Mouse (Mus musculus): ENCODE data around the gene Kdelr2.
A peak's percentile ranks its signal among the peaks of the same experiment; 100 is the strongest.

Gene Kdelr2

DNA sequence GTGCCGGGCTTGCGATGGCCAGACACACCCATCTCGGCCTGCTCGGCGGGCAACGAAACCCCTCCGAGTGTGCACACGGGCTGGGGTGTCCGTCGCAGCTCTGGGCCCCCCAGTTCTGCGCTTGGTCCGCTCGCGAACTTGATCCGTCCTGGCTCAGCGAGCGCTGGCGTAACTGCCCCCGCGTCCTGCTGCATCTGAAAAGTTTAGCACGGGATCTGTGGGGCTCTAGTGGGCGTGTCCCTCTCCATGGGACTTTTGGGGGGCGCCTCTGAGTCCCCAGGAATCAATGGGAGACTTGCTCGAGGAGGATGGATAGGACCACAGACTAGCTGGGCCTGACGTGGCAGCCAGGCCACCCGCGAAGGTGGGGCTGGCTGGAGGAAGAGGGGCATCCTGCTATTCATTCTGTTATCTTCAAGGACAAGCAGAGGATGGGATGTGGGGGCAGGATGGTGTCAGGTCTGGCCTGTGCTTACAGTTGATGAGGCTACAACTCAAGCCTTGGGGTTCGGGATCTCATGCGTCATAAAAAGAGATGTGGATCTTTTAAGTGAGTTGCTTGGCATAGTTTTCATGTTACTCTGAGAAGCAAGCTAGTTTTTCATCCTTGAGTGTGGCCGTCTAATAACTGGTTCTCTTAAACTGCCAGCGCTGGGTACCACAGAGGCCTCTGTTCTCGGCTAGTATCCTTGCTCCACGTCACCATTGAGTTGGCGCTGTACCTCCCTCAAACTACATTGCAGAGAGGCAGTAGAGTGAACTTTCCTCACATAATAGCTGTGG is 701 bp downstream of the Kdelr2 start:
- no peak for DNase-seq

DNA sequence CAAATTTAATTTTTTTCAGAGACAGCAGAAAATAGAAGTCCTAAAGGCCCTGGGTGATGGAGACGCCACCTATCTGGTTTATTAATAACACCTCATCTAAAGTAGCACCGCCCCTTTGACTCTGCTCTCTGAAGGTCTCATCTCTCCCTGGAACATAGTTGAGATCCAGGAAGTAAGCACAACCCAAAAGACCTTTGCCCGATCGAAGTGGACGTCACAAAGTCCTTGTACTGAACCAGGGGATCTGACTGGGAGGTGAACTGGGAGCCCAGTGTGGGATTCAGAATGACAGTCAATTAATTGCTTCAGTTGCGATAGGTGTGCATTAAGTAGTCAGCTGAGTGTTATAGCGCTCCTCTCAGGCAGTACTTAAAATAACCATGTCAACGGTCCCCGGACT is 1.6 kb downstream of the Kdelr2 start:
- no peak for DNase-seq

DNA sequence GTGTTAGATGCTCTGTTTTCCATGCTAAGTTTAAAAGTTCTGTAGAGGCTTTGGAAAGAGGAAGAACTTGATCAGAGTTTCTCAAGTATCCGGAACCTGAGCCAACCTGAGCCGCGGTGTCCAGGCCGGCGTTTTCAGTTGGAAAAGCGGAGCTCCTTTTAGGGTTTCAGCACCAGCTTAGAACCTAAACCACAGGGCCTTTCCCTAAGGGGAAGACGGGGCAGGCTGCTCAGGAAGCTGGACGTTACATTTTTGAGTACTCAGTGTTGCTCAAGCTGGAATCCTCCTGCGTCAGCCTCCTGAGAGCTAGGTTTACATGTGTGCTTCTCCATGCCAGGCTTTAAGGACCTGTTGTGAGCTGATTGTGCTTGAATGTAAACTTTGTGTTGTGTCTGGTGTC is 2.9 kb downstream of the Kdelr2 start:
- no peak for DNase-seq

DNA sequence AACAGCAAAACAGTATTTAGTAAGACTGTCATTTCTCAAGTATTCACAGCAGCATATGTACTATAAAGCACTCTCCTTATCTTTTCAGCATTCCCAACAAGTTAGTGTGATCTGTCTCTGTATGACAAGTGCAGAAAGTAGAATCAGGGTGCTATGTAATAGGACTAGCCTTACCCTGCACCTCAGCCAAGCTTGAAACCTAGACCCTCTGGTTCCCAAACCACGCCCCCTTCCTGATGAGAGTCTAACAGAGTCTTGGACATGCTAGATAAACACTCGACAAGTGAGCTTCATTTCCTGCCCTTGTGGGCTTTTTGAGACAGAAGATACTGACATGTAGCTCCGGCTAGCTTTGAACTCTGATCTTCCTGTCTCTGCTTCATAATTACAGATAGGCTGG is 5.6 kb downstream of the Kdelr2 start:
- no peak for DNase-seq

DNA sequence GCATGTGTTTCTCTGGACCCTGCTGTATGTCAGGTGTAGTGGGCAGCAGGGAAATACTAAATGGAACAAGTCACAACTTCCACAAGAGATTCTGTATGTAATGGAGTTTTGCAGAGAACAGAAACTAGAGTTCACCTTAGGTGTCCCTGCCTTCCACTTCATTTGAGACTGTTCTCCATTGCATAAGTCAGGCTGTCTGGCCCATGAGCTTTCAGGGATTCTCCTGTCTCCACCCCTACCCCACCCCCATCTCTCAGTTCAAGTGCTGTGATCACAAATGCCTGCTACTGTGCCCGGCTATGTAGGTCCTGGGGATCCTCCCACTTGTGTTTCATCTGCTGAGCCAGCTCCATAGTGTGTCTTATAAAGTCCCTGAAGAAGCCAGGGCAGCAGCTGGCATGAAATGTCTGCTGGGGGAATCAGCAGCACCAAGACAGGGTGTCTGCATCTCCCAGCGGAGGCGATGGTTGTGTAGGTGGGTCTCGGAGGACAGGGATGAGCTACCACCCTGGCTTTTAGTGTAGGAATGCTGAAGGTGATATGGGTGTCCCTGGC is 7.3 kb downstream of the Kdelr2 start:
- DNase-seq: no peak

DNA sequence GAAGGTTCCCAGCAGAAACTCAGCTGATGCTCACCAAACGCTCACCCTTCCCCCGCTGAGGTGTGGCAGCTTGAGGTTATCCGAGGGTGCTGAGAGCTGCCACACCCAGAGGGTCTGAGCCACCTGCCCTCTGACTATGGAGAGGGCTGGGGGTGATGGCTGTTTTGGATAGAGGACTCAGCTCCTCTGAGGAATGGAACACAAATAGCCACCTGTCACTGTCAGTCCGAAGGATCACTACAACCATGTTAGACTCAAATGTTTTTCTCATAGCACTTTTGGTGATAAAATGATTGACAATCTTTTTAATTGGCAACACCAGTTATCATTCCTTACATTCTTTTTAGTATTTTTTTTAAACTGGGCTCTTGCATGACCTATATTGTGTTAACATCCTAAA is 17.8 kb downstream of the Kdelr2 start:
- no peak for DNase-seq

DNA sequence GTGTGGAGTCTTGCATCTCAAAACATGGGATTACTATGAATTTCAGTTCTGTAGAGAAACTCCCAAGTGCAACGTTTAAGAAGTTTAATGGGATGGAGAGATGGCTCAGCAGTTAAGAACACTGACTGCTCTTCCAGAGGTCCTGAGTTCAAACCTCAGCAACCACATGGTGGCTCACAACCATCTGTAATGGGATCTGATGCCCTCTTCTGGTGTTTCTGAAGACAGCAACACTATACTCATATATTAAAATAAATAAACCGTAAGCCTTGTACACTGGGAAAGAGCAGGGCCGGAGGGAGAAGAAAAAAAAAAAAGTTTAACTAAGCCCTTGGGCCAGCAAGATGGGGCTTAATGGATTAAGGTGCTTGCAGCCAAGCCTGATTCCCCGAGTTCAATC is 19.4 kb downstream of the Kdelr2 start:
- DNase-seq: no peak

DNA sequence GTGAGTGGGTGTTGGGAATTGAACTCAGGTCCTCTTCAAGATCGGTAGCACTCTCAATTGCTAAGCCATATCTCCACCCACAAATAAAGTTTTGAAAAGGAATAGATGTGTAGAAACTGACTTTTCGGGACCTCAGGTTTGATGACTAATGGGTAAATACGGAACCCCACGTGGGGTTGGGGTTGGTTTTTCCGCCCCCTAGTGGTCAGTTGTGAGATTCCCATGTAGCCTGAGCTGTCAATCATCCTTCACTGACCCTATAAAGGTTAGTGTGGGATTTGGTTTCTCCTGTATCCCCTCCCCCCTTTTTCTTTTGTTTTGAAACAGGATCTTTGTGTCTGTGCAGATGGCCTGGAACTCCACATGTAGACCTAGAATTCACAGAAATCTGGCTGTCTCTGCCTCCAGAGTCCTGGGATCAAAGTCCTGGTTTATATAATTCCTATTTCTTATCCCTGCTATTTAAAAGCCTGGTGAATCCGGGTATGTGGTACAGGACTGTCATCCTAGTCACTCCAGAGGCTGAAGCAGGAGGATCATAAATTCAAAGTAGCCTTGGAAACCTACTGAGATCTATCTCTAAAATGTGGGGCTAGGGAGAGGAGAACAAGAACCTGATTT is 20.4 kb downstream of the Kdelr2 start:
- peak; percentile 43 for DNase-seq

DNA sequence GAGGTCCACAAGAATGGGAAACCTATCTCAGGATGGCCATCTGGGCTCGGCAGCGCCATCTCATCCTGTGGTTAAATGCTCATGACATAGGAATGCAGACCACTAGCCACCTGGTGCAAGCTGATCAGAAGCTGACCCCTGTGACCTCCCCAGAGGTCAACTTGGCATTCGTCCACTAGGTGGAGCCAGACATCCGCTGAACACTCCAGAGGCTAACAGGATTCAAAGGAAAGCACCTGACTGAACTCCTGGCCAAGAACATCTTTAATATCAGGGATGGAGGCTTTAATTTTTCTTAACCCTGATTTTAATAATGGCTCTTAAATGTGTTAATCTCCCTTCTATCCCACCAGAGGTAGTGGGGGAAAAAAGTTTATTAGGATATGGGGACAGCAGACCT is 30.8 kb downstream of the Kdelr2 start:
- peak; percentile 13 for DNase-seq

DNA sequence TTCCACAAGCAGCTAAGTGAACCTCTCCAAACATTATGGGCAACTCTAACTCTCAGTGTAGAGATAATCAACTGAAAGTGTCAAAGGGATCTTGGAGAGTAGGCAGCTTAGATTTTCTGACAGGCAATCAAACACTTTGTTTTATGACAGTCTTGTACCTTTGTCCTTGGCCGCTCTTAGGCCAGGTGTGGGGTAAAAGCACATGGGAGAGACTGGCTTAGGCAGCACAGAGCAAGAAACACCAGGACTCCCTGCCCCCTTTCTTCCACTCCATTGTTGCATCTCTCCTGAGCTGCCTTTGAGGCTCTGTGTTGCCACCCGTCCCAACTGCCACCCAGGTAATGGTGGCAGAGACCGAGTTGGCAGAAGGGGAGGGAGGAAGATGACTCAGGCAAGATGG is 37.7 kb downstream of the Kdelr2 start:
- no peak for DNase-seq

DNA sequence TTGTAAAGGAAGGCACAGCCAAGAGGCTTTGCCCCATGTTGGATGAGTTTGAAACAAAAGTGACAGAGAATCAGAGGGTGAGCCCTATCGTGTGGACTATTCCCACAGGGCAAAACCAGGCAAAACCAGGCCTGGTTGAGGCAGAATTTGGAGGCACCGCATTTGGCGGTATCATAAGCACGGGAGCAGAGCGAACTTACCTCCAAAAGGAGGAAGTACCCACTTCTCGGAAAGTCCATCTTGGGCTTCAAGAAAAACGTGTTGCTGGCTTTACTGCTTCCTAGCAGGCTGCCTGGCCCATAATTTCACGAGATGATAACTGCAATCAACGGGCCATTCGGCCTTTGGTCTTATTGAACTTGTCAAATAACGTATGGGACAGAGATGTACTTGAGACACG is 38.1 kb downstream of the Kdelr2 start:
- no peak for DNase-seq

DNA sequence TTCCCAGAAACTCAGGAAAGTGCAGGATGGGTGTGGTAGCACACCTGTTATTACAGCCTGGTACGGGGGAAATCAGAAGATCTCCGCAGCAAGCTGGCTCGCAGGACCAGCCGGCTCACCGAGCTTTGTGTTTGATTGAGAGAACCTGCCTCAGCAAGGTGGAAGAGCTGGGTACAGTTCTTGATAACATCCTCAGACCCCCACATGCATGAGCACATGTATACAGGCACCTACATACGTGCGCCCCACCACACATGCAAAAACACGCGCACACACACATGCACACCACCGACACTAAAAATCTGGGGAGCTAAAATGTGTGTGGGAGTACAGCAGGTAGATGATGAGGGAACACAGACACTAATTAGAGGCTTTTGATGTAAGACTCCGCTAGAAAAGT is 60.0 kb downstream of the Kdelr2 start:
- no peak for DNase-seq

DNA sequence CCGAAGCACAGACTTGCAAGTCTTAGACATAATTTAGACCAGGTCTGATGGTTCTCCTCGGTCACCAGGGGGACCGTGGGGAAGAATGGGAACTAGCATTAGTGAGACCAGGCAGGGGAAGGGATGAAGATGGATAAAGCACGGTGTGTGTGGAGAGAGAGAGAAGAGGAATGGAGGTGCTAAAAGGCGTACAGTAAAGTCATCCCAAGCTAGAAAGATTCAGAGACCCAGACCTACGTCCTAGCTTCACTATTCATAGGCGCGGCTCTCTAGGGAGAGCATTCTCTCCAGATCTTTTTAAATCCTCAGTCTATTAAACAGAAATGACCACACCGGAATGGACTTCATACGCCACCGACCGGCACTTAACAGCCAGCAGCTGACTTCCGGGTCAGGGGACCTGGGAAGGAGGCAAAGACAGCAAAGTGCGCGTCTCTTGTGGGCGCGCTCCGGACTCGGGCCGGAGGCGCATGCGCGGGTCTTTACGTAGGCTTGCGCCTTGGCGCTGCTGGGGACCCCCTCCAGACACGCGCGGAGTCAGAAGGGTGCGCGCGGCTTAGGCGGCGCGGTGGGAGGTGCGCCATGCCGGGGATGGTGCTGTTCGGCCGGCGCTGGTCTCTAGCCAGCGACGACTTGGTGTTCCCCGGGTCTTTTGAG is 60.6 kb downstream of the Kdelr2 start, which contains the start of gene Daglb:
Daglb (plus strand) TSS at position 485 of the 657 bp plus-strand sequence.
- peak; percentile 88 for DNase-seq

DNA sequence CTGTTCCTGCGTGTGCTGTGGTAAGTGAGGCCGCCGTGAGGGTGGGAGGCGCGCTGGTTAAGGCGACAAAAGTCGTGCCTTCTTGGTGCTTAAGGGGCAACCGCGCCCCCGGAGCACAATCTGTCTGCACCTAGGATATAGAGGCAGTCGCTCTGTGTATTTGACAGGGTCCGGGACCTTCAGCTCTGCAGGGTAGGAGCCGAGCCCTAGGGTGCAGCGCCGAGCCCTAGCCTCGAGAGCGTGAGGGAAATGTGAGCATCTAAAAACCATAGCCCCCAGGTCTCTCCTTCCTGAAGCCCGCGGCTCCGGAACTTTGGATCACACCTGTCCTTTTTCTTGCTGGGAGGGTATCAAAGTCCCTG is 61.1 kb downstream of the Kdelr2 start:
- DNase-seq: no peak

DNA sequence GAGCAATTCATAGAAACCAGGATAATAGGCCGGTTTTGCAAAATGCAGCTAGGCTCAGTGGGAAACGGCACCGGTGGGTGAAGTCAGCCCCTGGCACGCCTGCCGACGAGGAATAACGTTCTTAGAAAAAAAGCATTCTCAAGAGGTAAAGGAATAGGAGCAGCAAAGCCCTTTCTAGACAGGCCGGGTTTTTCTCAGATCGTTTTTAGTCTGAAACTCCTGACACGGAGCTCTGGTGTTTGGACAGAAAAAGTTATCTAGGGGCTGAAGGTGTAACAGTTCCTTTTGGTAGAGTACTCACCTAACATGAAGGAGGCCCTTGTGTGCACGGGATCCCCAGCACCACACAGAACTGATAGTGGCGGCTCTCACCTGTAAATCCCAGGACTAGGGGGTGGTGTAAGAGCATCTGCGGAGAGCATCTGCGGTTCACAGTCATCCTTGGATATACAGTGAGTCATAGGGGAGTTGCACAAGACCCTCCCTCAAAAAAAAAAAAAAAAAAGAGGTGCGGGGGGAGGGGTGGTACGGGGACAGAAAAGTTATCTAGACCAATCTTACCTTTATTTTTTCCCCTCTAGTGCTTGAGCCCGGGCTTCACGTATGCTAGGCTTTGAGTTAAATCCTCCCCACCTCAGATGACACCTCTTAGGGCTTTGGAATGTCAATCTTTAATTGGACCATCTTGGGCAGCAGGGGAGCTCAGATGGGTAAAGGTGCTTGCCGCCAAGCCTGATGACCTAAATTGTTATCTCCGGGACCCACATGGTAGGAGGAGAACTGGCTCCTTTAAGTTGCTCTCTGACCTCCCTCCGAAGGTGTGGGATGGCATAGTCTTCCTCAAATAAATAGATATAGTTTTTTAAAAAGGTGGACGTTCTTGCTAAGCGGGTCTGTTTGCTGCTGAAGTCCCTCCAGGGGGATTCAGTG is 61.8 kb downstream of the Kdelr2 start:
- no peak for DNase-seq

DNA sequence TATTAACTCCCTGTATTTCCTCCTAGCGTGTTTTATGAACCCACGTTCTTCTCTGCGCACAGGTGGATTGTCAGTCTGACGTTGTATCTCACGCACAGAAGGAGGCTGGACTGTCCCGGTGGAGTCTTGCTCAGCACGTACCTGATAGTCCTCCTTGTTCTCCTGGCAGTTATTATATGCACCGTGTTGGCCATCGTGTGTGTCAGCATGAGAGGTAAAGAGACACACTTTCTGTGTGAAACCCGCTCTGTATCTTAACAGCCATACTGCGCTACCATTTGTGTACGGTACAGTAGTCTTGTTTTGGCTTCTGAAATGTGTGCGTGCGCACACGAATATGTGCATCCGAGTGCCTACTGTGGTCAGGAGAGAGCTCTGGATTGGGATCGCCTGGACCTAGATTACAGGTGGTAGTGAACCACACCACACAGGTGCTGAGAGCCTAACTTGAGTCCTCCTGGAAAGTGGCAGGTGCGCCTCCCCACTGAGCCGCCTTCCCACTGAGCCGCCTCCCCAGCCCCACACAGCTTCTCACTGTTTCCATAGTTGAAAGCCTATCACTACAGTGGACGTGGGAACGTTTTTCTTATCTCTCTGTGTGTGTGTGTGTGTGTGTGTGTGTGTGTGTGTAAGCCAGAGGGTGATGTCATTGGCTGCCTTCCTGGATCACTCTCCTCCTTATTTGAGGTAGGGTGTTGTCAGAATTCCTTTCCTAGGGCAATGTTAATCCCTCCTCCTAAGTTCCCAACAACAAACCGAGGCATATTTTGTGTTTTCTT is 63.4 kb downstream of the Kdelr2 start:
- no peak for DNase-seq

DNA sequence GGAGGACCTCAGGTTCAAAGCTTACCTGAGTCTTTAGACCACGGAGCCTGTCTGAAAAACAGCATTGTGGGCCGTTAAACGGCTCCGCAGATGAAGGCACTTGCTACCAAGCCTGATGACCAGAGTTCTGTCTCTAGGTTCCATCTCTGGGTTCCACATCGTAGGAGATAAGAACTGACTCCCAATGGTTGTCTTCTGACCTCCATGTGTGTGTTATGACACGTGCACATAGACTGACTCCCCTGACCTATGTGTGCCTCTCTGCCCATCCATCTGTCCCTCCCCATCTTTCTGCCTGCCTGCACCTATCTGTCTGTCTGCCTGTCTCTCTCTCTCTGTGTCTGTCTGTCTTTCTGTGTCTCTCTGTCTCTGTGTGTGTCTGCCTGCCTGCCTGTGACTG is 64.3 kb downstream of the Kdelr2 start:
- no peak for DNase-seq

DNA sequence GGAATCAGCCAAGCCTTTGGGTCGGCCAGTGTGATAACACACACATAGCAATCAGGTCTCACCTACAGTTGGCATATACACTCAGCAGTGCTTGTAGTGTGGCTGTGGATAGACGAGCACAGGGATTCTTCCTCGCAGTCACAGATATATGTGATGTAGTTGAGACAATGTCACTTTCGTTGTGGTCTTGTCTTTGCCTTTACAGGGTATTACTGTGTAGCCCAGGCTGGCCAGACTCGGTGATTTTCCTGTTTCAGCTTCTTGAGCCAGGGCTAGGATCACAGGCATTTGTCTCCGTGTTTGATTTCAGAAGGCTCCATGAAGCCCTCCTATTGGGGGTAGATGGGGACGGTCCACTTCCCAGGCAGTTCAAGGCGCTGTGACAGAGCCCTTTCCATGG is 66.0 kb downstream of the Kdelr2 start:
- no peak for DNase-seq

DNA sequence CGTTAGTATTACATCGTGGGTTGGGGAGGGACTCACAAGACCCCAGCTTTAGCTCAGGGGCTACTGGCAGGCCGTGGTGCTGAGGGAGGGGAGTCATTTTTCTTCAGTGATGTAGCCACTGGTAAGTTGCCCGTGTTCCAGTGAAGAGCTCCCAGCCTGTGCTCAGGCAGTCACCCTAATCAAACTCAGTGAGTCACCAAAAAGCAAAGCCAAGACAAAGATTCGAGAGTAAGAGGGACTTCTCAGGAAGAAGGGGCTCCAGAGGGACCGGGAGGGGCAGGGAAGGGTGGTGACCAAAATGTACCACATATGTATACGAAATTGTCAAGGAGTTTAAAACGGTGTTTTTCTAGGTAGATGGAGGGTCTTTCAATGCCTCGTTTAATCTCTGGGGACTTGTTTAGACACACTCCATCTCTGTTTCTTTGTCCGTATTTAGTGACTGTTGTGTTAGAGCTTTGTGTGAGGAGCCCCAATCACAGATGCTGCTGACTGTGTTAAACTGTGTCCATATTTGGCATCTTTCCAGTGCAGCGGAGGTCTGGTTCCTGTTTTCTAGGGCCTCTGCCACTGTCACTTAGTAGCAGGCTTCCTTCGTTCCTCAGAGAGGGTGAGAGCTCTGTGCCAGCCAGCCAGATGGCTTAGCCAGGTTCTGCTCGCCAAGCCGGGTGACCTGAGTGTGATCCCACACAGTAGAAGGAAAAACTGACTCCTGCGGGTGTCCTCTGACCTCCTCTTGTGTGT is 67.0 kb downstream of the Kdelr2 start:
- DNase-seq: peak; percentile 75

DNA sequence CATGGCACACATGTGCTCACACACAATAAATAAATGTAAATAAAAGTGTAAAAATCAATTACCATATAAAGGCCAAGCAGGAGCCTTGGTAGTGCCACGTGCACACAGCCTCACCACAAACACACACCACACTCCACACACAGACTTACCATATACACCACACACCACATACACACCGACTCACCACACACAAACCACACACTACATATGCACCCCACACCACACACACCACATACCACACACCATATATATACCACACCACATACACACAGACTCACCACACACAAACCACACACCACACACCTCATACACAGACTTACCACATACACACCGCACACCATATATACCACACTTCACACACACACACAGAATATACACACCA is 67.5 kb downstream of the Kdelr2 start:
- DNase-seq: no peak
